Mouse (Mus musculus): Measurements from ENCODE around the gene Emp3. TPM values are rescaled to one million over a fixed set of nuclear protein-coding genes. Genes with fewer than 3 reads are reported as not detected.
A peak's percentile ranks its signal among the peaks of the same experiment; 100 is the strongest.
"Not testable (repeated sequence)": the region's sequence is repeated elsewhere in the genome, so short reads cannot be mapped to it uniquely, and the experiment has no call there.

Gene Emp3
- 58.4 and 59.0 TPM in 2 replicates for polyA plus RNA-seq (2016; fragmentation: Nextera tagmentation; extraction: Ambion mirVana)

DNA sequence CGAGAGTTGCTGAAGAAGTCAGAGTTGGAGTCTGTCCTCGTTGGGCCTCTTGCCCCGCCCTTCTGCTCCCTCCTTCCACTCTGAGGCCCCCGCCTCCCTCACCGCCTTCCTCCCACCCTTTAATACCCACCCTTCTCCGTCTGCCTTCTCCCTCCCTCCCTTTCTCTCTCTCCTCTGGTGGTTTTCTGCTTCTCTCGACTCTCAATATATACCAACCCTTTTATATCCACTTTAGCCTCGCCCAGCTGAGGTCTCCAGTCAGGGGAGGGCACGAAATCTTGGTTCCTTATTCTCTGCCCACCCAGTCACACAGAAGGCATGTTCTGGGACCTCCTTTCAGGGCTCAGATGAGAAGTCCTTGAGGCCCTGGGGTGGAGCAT is at the start of gene Emp3:
Gene Emp3 (minus strand): TSS at position 163 of the 380 bp plus-strand sequence.
- Histone ChIP-seq H3K27ac (peak within 1 kb of the TSS; percentile 87), H3K4me1 (replicated peaks) (peaks cover 55% of the 10 kb centered on the region), H3K4me3 (replicated peaks) (peak within 1 kb of the TSS; percentile 37), H3K27me3 (no peaks in the 10 kb centered on the region), H3K4me2 (peak within 1 kb of the TSS; percentile 57), H3K9me3 (peaks cover 4% of the 10 kb centered on the region; the same call in 1 of the 2 replicates), H3K9ac (replicated peaks) (peak within 1 kb of the TSS; percentile 48), H3K36me3 (peaks cover 4% of the 10 kb centered on the region; the same call in 1 of the 2 replicates)
- WGBS: 38% methylated on average over 9 of the region's 9 CpGs
- ATAC-seq (ENCODE audit: insufficient number of reproducible peaks, insufficient read depth, low FRiP score, low TSS enrichment, low read depth): no peak

DNA sequence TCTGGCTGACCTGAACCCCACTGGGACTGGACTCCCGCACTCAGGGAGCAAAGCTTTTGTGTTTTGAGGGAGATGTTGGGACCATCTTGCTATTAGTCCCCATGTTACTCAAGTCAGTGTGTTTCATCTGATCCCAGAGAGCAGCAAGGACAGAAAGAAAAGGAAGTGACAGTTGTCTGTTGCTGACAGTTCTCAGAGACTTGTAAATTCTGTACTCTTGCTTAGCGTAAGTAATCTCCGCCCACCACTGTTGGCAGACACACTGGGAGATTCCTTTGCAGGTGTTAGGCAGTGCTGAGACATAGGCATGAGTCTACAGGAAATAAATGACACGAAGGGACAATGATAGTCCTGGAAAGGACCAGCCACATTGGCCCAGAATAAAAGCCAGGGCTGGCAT is 35.4 kb upstream of the Emp3 start:
- no peak for ATAC-seq (ENCODE audit: insufficient number of reproducible peaks, insufficient read depth, low FRiP score, low TSS enrichment, low read depth)
- H3K4me2 ChIP-seq: no peak overlapping the region
- 62% methylated on average over 4 of the region's 4 CpGs for WGBS

GRCm38 (mm10) chr7:45949061-45949460 is 27.9 kb upstream of the Emp3 start:
- H3K4me3 ChIP-seq (replicated peaks): no peak overlapping the region
- 81% methylated on average over 4 of the region's 4 CpGs for WGBS
- no peaks in the 10 kb centered on the region for H3K36me3 ChIP-seq
- no peak overlapping the region for H3K9ac ChIP-seq (replicated peaks)
- H3K4me1 ChIP-seq (replicated peaks): no peaks in the 10 kb centered on the region
- no peak overlapping the region for H3K27ac ChIP-seq
- H3K9me3 ChIP-seq: no peaks in the 10 kb centered on the region; the same call in 1 of the 2 replicates
- no peak for ATAC-seq (ENCODE audit: insufficient number of reproducible peaks, insufficient read depth, low FRiP score, low TSS enrichment, low read depth)
- no peak overlapping the region for H3K4me2 ChIP-seq
- H3K27me3 ChIP-seq: no peaks in the 10 kb centered on the region

More for the DNA sequence above, 35.4 kb upstream of the Emp3 start:
- Histone ChIP-seq H3K9ac (replicated peaks) (no peak overlapping the region), H3K4me1 (replicated peaks) (no peaks in the 10 kb centered on the region), H3K4me3 (replicated peaks) (no peak overlapping the region), H3K9me3 (no peaks in the 10 kb centered on the region; the same call in 1 of the 2 replicates), H3K36me3 (no peaks in the 10 kb centered on the region), H3K27me3 (no peaks in the 10 kb centered on the region; the same call in 1 of the 2 replicates), H3K27ac (no peak overlapping the region)

- ATAC-seq (ENCODE audit: insufficient number of reproducible peaks, insufficient read depth, low FRiP score, low TSS enrichment, low read depth); H3K27me3 ChIP-seq; H3K4me3 ChIP-seq (replicated peaks); H3K4me1 ChIP-seq (replicated peaks); H3K4me2 ChIP-seq; H3K9ac ChIP-seq (replicated peaks); H3K9me3 ChIP-seq; H3K27ac ChIP-seq; H3K36me3 ChIP-seq: not testable (repeated sequence)
- WGBS: 58% methylated on average over 1 of the region's 1 CpGs
These were observed 22.1 kb upstream of the Emp3 start for GRCm38 (mm10) chr7:45943280-45943679.

DNA sequence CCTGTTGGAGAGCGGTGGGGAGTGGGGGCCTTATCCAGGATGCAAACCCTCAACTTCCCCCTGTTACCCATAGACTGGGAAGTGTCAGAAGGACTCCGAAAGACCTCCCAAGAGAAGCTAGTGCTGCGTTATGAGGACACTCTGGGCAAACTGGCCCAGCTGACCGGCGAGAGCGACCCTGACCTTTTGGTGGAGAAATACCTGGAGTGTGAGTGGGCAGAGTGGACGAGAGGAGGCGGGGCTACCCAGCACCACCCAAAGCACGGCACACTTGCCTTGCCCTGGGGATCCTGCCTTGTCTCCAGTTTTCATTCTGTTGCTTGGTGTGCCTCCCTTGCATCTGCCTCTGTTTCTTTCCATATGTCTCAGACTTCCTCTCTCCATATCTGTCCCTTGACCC is 20.8 kb upstream of the Emp3 start:
- Histone ChIP-seq H3K36me3 (no peaks in the 10 kb centered on the region), H3K4me2 (no peak overlapping the region), H3K9me3 (no peaks in the 10 kb centered on the region), H3K4me3 (replicated peaks) (no peak overlapping the region), H3K27me3 (no peaks in the 10 kb centered on the region), H3K9ac (replicated peaks) (no peak overlapping the region), H3K27ac (no peak overlapping the region), H3K4me1 (replicated peaks) (no peaks in the 10 kb centered on the region)
- WGBS: 79% methylated on average over 9 of the region's 9 CpGs
- no peak for ATAC-seq (ENCODE audit: insufficient number of reproducible peaks, insufficient read depth, low FRiP score, low TSS enrichment, low read depth)

DNA sequence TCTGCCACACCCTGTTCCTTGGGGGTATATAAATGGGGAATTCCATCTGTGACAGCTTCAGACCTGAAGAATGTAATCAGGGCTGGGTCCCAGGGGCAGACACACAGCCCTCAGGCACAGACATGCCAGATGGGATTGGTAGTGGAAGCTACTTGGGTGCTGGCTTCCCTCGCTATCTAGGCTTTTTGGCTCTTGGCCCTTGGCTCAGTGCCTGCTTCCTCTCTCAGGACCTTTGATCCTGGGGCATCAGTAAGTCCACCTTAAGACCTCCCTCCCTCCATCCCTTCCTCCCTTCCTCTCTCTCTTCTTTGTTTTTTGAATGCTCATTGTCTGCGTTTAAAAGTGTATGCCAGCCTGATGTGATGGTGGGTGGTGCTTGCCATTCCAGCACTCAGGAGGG is 18.6 kb upstream of the Emp3 start:
- Histone ChIP-seq H3K27me3 (no peaks in the 10 kb centered on the region), H3K9me3 (no peaks in the 10 kb centered on the region), H3K4me2 (no peak overlapping the region), H3K27ac (no peak overlapping the region), H3K36me3 (no peaks in the 10 kb centered on the region), H3K4me3 (replicated peaks) (no peak overlapping the region), H3K9ac (replicated peaks) (no peak overlapping the region), H3K4me1 (replicated peaks) (no peaks in the 10 kb centered on the region)
- WGBS: 57% methylated on average over 2 of the region's 2 CpGs
- ATAC-seq (ENCODE audit: insufficient number of reproducible peaks, insufficient read depth, low FRiP score, low TSS enrichment, low read depth): no peak

DNA sequence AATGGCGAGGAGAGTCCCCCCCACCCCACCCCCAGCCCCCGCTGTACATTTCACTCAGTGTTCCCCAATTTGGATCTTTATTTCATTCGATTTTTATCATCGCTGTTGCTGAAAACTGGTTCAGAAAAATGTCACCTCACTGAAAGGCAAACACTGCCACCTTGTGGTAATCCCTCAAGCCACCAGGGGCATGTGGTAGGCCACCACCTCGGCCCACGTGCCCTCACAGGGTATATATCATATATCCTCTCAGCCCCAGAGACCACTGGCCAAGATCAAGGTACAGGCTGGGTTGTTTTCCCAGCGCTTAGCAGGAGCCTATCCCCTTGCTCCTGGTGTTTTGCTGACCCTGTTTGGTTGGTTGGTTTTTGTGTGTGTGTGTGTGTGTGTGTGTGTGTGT is 13.9 kb upstream of the Emp3 start:
- H3K9me3 ChIP-seq: peaks cover 9% of the 10 kb centered on the region; the same call in 1 of the 2 replicates
- H3K36me3 ChIP-seq: no peaks in the 10 kb centered on the region
- H3K4me1 ChIP-seq (replicated peaks): no peaks in the 10 kb centered on the region
- no peak overlapping the region for H3K9ac ChIP-seq (replicated peaks)
- no peak overlapping the region for H3K4me3 ChIP-seq (replicated peaks)
- H3K27ac ChIP-seq: no peak overlapping the region
- no peak overlapping the region for H3K4me2 ChIP-seq
- peak; percentile 75; the same call in 1 of the 2 replicates for ATAC-seq (ENCODE audit: insufficient number of reproducible peaks, insufficient read depth, low FRiP score, low TSS enrichment, low read depth)
- WGBS: 33% methylated on average over 7 of the region's 7 CpGs
- no peaks in the 10 kb centered on the region for H3K27me3 ChIP-seq

- not testable (repeated sequence) for H3K4me1 ChIP-seq (replicated peaks); H3K9me3 ChIP-seq; H3K4me3 ChIP-seq (replicated peaks); H3K4me2 ChIP-seq; H3K9ac ChIP-seq (replicated peaks); ATAC-seq (ENCODE audit: insufficient number of reproducible peaks, insufficient read depth, low FRiP score, low TSS enrichment, low read depth); H3K27ac ChIP-seq; H3K27me3 ChIP-seq; H3K36me3 ChIP-seq
- 90% methylated on average over 12 of the region's 12 CpGs for WGBS
These were observed 12.6 kb upstream of the Emp3 start for GRCm38 (mm10) chr7:45933766-45934165.

DNA sequence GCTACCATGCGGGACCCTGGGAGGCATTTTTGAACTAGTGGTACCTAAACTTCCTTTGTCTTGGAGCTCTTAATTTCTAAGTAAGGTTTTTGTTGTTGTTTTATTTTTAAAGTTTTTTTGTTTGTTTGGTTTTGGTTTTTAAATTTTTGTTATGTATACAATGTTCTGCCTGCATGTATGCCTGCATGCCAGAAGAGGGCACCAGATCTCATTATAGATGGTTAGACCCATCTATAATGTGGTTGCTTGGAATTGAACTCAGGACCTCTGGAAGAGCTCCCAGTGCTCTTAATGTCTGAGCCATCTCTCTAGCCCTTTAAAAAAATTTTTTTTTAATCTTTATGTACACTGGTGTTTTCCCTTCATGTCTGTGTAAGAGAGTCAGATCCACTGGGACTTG is 8.5 kb upstream of the Emp3 start:
- Histone ChIP-seq H3K4me3 (replicated peaks) (no peak overlapping the region), H3K9me3 (peaks cover 13% of the 10 kb centered on the region; the same call in 1 of the 2 replicates), H3K4me1 (replicated peaks) (0 out of 2 replicates have a peak, but pooled peaks cover 3% of the 10 kb centered on the region), H3K36me3 (no peaks in the 10 kb centered on the region), H3K9ac (replicated peaks) (no peak overlapping the region), H3K27ac (no peak overlapping the region), H3K4me2 (no peak overlapping the region), H3K27me3 (peaks cover 16% of the 10 kb centered on the region)
- no peak for ATAC-seq (ENCODE audit: insufficient number of reproducible peaks, insufficient read depth, low FRiP score, low TSS enrichment, low read depth)
- WGBS: 92% methylated on average over 1 of the region's 1 CpGs

GRCm38 (mm10) chr7:45928626-45929295 is 7.6 kb upstream of the Emp3 start:
- H3K36me3 ChIP-seq: no peaks in the 10 kb centered on the region
- WGBS: 13% methylated on average over 20 of the region's 23 CpGs
- H3K27me3 ChIP-seq: peaks cover 16% of the 10 kb centered on the region
- no peak overlapping the region for H3K9ac ChIP-seq (replicated peaks)
- no peak overlapping the region for H3K27ac ChIP-seq
- H3K4me1 ChIP-seq (replicated peaks): 0 out of 2 replicates have a peak, but pooled peaks cover 9% of the 10 kb centered on the region
- H3K9me3 ChIP-seq: peaks cover 13% of the 10 kb centered on the region; the same call in 1 of the 2 replicates
- ATAC-seq (ENCODE audit: insufficient number of reproducible peaks, insufficient read depth, low FRiP score, low TSS enrichment, low read depth): no peak
- H3K4me3 ChIP-seq (replicated peaks): peak overlapping the region; percentile 11
- peak overlapping the region; percentile 38 for H3K4me2 ChIP-seq

- Histone ChIP-seq H3K27ac (peak overlapping the region; percentile 87; the same call in 1 of the 2 replicates), H3K27me3 (peaks cover 16% of the 10 kb centered on the region), H3K4me2 (peak overlapping the region; percentile 57), H3K9ac (replicated peaks) (0 out of 2 replicates have a peak overlapping the region, but pooled peaks have one; percentile 34), H3K9me3 (peaks cover 4% of the 10 kb centered on the region; the same call in 1 of the 2 replicates), H3K36me3 (no peaks in the 10 kb centered on the region), H3K4me3 (replicated peaks) (peak overlapping the region; percentile 40), H3K4me1 (replicated peaks) (peaks cover 37% of the 10 kb centered on the region)
- 13% methylated on average over 14 of the region's 14 CpGs for WGBS
- ATAC-seq (ENCODE audit: insufficient number of reproducible peaks, insufficient read depth, low FRiP score, low TSS enrichment, low read depth): no peak
These were observed 3.2 kb upstream of the Emp3 start for GRCm38 (mm10) chr7:45924429-45924816.

Measured in limb, embryonic 12.5 days (tissue).